Comparison of ENCODE assay signal across 13 mouse cellular contexts in genomic region chr16:97593816-97594509, GRCm38 (mm10). TPM values are rescaled to one million over a fixed set of nuclear protein-coding genes. Genes with fewer than 3 reads are reported as not detected.
DNase-seq lines count a peak whose midpoint lies in the region; ATAC-seq lines count a peak whose summit lies in the region.
"Had no signal": no experiment of that assay in that cellular context is flagged by ENCODE, and none has a peak within 500 bp of the region (broad histone marks: within the 10 kb centered on the region; RNA-seq: fewer than 3 reads in every experiment).

No protein-coding gene starts in this region.

- H3K27ac ChIP-seq in intestine, embryonic 16.5 days (ENCODE audit: low read length) = no peak overlapping the region
- H3K27ac ChIP-seq in hindbrain, embryonic 16.5 days (ENCODE audit: low read depth, low read length) = no peak overlapping the region
- no peak overlapping the region for H3K27ac ChIP-seq in midbrain, embryonic 16.5 days (ENCODE audit: low read length)
- H3K27ac ChIP-seq: midbrain, embryonic 13.5 days; neural tube, embryonic 12.5 days had no signal

- 49% methylated on average over 4 of the region's 4 CpGs for WGBS in intestine, embryonic 16.5 days
- WGBS in hindbrain, embryonic 16.5 days = 74% methylated on average over 4 of the region's 4 CpGs
- 80% methylated on average over 4 of the region's 4 CpGs for WGBS in midbrain, embryonic 16.5 days

- H3K9me3 ChIP-seq in intestine, embryonic 16.5 days (ENCODE audit: control insufficient read depth, low read length) = no peaks in the 10 kb centered on the region
- no peaks in the 10 kb centered on the region for H3K9me3 ChIP-seq in hindbrain, embryonic 16.5 days (ENCODE audit: control insufficient read depth, low read length)
- H3K9me3 ChIP-seq in midbrain, embryonic 16.5 days (replicated peaks; ENCODE audit: control insufficient read depth, low read length, poor library complexity, severe bottlenecking) = no peaks in the 10 kb centered on the region
- H3K9me3 ChIP-seq: midbrain, embryonic 13.5 days; neural tube, embryonic 12.5 days had no signal

- H3K9ac ChIP-seq in intestine, embryonic 16.5 days (ENCODE audit: low read depth, low read length) = no peak overlapping the region
- no peak overlapping the region for H3K9ac ChIP-seq in hindbrain, embryonic 16.5 days (ENCODE audit: low read depth, low read length)
- no peak overlapping the region for H3K9ac ChIP-seq in midbrain, embryonic 16.5 days (ENCODE audit: low read depth, low read length)
- H3K9ac ChIP-seq: midbrain, embryonic 13.5 days; neural tube, embryonic 12.5 days had no signal

- DNase-seq in adrenal gland, postnatal 10 days = peak; percentile 20
- DNase-seq in kidney, postnatal 25 days = peak; percentile 18 to 62
- DNase-seq in lung, postnatal 10 days = peak; percentile 5
- DNase-seq in embryo, embryonic 10.5 days (ENCODE audit: low spot score) = no peak
- DNase-seq in retina, embryonic 14.5 days (ENCODE audit: low spot score) = no peak
- DNase-seq: heart, adult 11 months had no signal

- no peak overlapping the region for H3K4me2 ChIP-seq in intestine, embryonic 16.5 days (ENCODE audit: low read depth, low read length)
- H3K4me2 ChIP-seq in hindbrain, embryonic 16.5 days (ENCODE audit: low read length) = no peak overlapping the region
- no peak overlapping the region for H3K4me2 ChIP-seq in midbrain, embryonic 16.5 days (ENCODE audit: low read length)
- H3K4me2 ChIP-seq: midbrain, embryonic 13.5 days; neural tube, embryonic 12.5 days had no signal

- H3K4me1 ChIP-seq in intestine, embryonic 16.5 days (ENCODE audit: control insufficient read depth, insufficient read depth, low read length) = peaks cover 4% of the 10 kb centered on the region; the same call in 1 of the 2 replicates
- no peaks in the 10 kb centered on the region for H3K4me1 ChIP-seq in hindbrain, embryonic 16.5 days (ENCODE audit: control insufficient read depth, insufficient read depth, low read depth, low read length)
- no peaks in the 10 kb centered on the region for H3K4me1 ChIP-seq in midbrain, embryonic 16.5 days (ENCODE audit: control insufficient read depth, insufficient read depth, low read length)
- H3K4me1 ChIP-seq: midbrain, embryonic 13.5 days; neural tube, embryonic 12.5 days had no signal

- H3K36me3 ChIP-seq in intestine, embryonic 16.5 days (ENCODE audit: control insufficient read depth, insufficient read depth, low read length) = no peaks in the 10 kb centered on the region
- H3K36me3 ChIP-seq in hindbrain, embryonic 16.5 days (ENCODE audit: control insufficient read depth, insufficient read depth, low read length) = no peaks in the 10 kb centered on the region
- no peaks in the 10 kb centered on the region for H3K36me3 ChIP-seq in midbrain, embryonic 16.5 days (ENCODE audit: control insufficient read depth, insufficient read depth, low read length)
- H3K36me3 ChIP-seq: midbrain, embryonic 13.5 days; neural tube, embryonic 12.5 days had no signal

- H3K27me3 ChIP-seq in intestine, embryonic 16.5 days (replicated peaks; ENCODE audit: control insufficient read depth, insufficient read depth, low read length) = no peaks in the 10 kb centered on the region
- no peaks in the 10 kb centered on the region for H3K27me3 ChIP-seq in hindbrain, embryonic 16.5 days (replicated peaks; ENCODE audit: control insufficient read depth, insufficient read depth, low read length)
- no peaks in the 10 kb centered on the region for H3K27me3 ChIP-seq in midbrain, embryonic 16.5 days (ENCODE audit: control insufficient read depth, insufficient read depth, low read depth, low read length)
- H3K27me3 ChIP-seq: midbrain, embryonic 13.5 days; neural tube, embryonic 12.5 days had no signal

- no peak overlapping the region for H3K4me3 ChIP-seq in intestine, embryonic 16.5 days (ENCODE audit: low read length)
- H3K4me3 ChIP-seq in hindbrain, embryonic 16.5 days (ENCODE audit: low read length) = no peak overlapping the region
- H3K4me3 ChIP-seq in midbrain, embryonic 16.5 days (ENCODE audit: low read depth, low read length) = no peak overlapping the region
- H3K4me3 ChIP-seq: midbrain, embryonic 13.5 days; neural tube, embryonic 12.5 days had no signal

- peak; percentile 41; the same call in 1 of the 2 replicates for ATAC-seq in intestine, embryonic 16.5 days
- no peak for ATAC-seq in hindbrain, embryonic 16.5 days
- ATAC-seq in midbrain, embryonic 16.5 days = no peak
- ATAC-seq: midbrain, embryonic 13.5 days had no signal

RNA-seq across cellular contexts. Expression of gene Tmprss2, which starts 17.0 kb away (rescaled TPM):
- under 1 TPM; 0.12 to 0.90 TPM for total RNA-seq in adrenal gland, postnatal 10 days (2021)
- 26.3 and 33.1 TPM in 2 replicates for polyA plus RNA-seq in intestine, embryonic 16.5 days (2015; fragmentation: Nextera tagmentation; extraction: Ambion mirVana)
- polyA plus RNA-seq in hindbrain, embryonic 16.5 days (2015; fragmentation: Nextera tagmentation; extraction: Ambion mirVana) = 0.11 and 0.27 TPM in 2 replicates
- polyA plus RNA-seq in midbrain, embryonic 16.5 days (2015; fragmentation: Nextera tagmentation; extraction: Ambion mirVana) = 0.08 and 0.16 TPM in 2 replicates
- total RNA-seq: heart, postnatal 10 days; layer of hippocampus, postnatal 25 days had no signal

Comparison
In these comparisons a context has a peak if more than half of its experiments do, and no peak if none do; other contexts are left out.
1. DNase-seq: peak in adrenal gland, postnatal 10 days (single experiment), kidney, postnatal 25 days (2 of 2) and lung, postnatal 10 days (single experiment); none in embryo, embryonic 10.5 days (single experiment) and retina, embryonic 14.5 days (single experiment).
2. RNA of gene Tmprss2, which starts 17.0 kb away (polyA plus RNA-seq): 26.3 to 33.1 TPM in intestine, embryonic 16.5 days; 0.11 to 0.27 TPM in hindbrain, embryonic 16.5 days and 0.08 to 0.16 TPM in midbrain, embryonic 16.5 days; every median in the first group is over 10 times any median in the second.